Mouse (Mus musculus): ENCODE data around the gene Ak8. TPM values are rescaled to one million over a fixed set of nuclear protein-coding genes. Genes with fewer than 3 reads are reported as not detected.

The Ak8 gene
- polyA plus RNA-seq, 1 experiment from 2014 or later, result 0.52 TPM

GRCm38 (mm10) chr2:28770697-28771096 lies 70.7 kb downstream of the Ak8 start:
- no peak overlapping the region for H3K4me2 ChIP-seq (ENCODE audit: low read depth, low read length)

GRCm38 (mm10) chr2:28774073-28774472 lies 74.1 kb downstream of the Ak8 start:
- 48% methylated on average over 8 of the region's 8 CpGs for WGBS (ENCODE audit: insufficient replicate concordance)
- Histone ChIP-seq H3K27ac (ENCODE audit: low read length) (no peak overlapping the region), H3K36me3 (ENCODE audit: control insufficient read depth, insufficient read depth) (no peaks in the 10 kb centered on the region), H3K4me1 (ENCODE audit: control insufficient read depth, low read depth, low read length) (no peaks in the 10 kb centered on the region), H3K9me3 (replicated peaks; ENCODE audit: control insufficient read depth, low read length) (no peaks in the 10 kb centered on the region), H3K4me3 (ENCODE audit: low read depth, low read length) (no peak overlapping the region), H3K4me2 (ENCODE audit: low read depth, low read length) (no peak overlapping the region), H3K27me3 (ENCODE audit: control insufficient read depth, insufficient read depth, low read depth, low read length) (peaks cover 6% of the 10 kb centered on the region), H3K9ac (ENCODE audit: low read depth, low read length) (no peak overlapping the region)
- no peak for ATAC-seq (ENCODE audit: low read depth)

More at GRCm38 (mm10) chr2:28770697-28771096, 70.7 kb downstream of the Ak8 start:
- peaks cover 6% of the 10 kb centered on the region for H3K27me3 ChIP-seq (ENCODE audit: control insufficient read depth, insufficient read depth, low read depth, low read length)
- ATAC-seq (ENCODE audit: low read depth), result no peak
- no peak overlapping the region; the same call in 1 of the 2 replicates for H3K27ac ChIP-seq (ENCODE audit: low read length)
- 19% methylated on average over 5 of the region's 5 CpGs for WGBS (ENCODE audit: insufficient replicate concordance)
- H3K9ac ChIP-seq (ENCODE audit: low read depth, low read length), result no peak overlapping the region
- H3K9me3 ChIP-seq (replicated peaks; ENCODE audit: control insufficient read depth, low read length), result no peaks in the 10 kb centered on the region
- H3K4me3 ChIP-seq (ENCODE audit: low read depth, low read length), result no peak overlapping the region
- H3K4me1 ChIP-seq (ENCODE audit: control insufficient read depth, low read depth, low read length), result no peaks in the 10 kb centered on the region
- no peaks in the 10 kb centered on the region for H3K36me3 ChIP-seq (ENCODE audit: control insufficient read depth, insufficient read depth)

- no peak overlapping the region for H3K27ac ChIP-seq (ENCODE audit: low read length)
- H3K4me1 ChIP-seq (ENCODE audit: control insufficient read depth, low read depth, low read length), result no peaks in the 10 kb centered on the region
- H3K36me3 ChIP-seq (ENCODE audit: control insufficient read depth, insufficient read depth), result no peaks in the 10 kb centered on the region
- H3K9me3 ChIP-seq (replicated peaks; ENCODE audit: control insufficient read depth, low read length), result no peaks in the 10 kb centered on the region
- ATAC-seq (ENCODE audit: low read depth), result no peak
- no peak overlapping the region for H3K9ac ChIP-seq (ENCODE audit: low read depth, low read length)
- H3K27me3 ChIP-seq (ENCODE audit: control insufficient read depth, insufficient read depth, low read depth, low read length), result no peaks in the 10 kb centered on the region
- H3K4me3 ChIP-seq (ENCODE audit: low read depth, low read length), result no peak overlapping the region
- H3K4me2 ChIP-seq (ENCODE audit: low read depth, low read length), result no peak overlapping the region
- 22% methylated on average over 2 of the region's 2 CpGs for WGBS (ENCODE audit: insufficient replicate concordance)
Observed at GRCm38 (mm10) chr2:28776728-28777127, 76.8 kb downstream of the Ak8 start.

- Histone ChIP-seq H3K4me1 (ENCODE audit: control insufficient read depth, low read depth, low read length) (no peaks in the 10 kb centered on the region), H3K27me3 (ENCODE audit: control insufficient read depth, insufficient read depth, low read depth, low read length) (no peaks in the 10 kb centered on the region), H3K9me3 (replicated peaks; ENCODE audit: control insufficient read depth, low read length) (no peaks in the 10 kb centered on the region), H3K27ac (ENCODE audit: low read length) (no peak overlapping the region), H3K36me3 (ENCODE audit: control insufficient read depth, insufficient read depth) (no peaks in the 10 kb centered on the region), H3K4me3 (ENCODE audit: low read depth, low read length) (no peak overlapping the region), H3K9ac (ENCODE audit: low read depth, low read length) (no peak overlapping the region), H3K4me2 (ENCODE audit: low read depth, low read length) (no peak overlapping the region)
- ATAC-seq (ENCODE audit: low read depth), result no peak
- 68% methylated on average over 16 of the region's 16 CpGs for WGBS (ENCODE audit: insufficient replicate concordance)
Observed at GRCm38 (mm10) chr2:28780001-28780782, 80.2 kb downstream of the Ak8 start.

- H3K36me3 ChIP-seq (ENCODE audit: control insufficient read depth, insufficient read depth), result no peaks in the 10 kb centered on the region
- H3K27me3 ChIP-seq (ENCODE audit: control insufficient read depth, insufficient read depth, low read depth, low read length), result no peaks in the 10 kb centered on the region
- H3K9me3 ChIP-seq (replicated peaks; ENCODE audit: control insufficient read depth, low read length), result no peaks in the 10 kb centered on the region
- H3K27ac ChIP-seq (ENCODE audit: low read length), result no peak overlapping the region
- H3K4me1 ChIP-seq (ENCODE audit: control insufficient read depth, low read depth, low read length), result no peaks in the 10 kb centered on the region
- H3K4me2 ChIP-seq (ENCODE audit: low read depth, low read length), result no peak overlapping the region
- WGBS (ENCODE audit: insufficient replicate concordance), result 76% methylated on average over 4 of the region's 4 CpGs
- H3K4me3 ChIP-seq (ENCODE audit: low read depth, low read length), result no peak overlapping the region
- H3K9ac ChIP-seq (ENCODE audit: low read depth, low read length), result no peak overlapping the region
- ATAC-seq (ENCODE audit: low read depth), result no peak
Observed at GRCm38 (mm10) chr2:28781310-28781709, 81.3 kb downstream of the Ak8 start.

- no peak overlapping the region for H3K4me2 ChIP-seq (ENCODE audit: low read depth, low read length)
Observed at GRCm38 (mm10) chr2:28786355-28787066, 86.5 kb downstream of the Ak8 start.

GRCm38 (mm10) chr2:28787067-28787619 lies 87.2 kb downstream of the Ak8 start:
- no peaks in the 10 kb centered on the region for H3K4me1 ChIP-seq (ENCODE audit: control insufficient read depth, low read depth, low read length)
- no peak for ATAC-seq (ENCODE audit: low read depth)
- 70% methylated on average over 6 of the region's 6 CpGs for WGBS (ENCODE audit: insufficient replicate concordance)
- no peaks in the 10 kb centered on the region for H3K9me3 ChIP-seq (replicated peaks; ENCODE audit: control insufficient read depth, low read length)
- H3K27me3 ChIP-seq (ENCODE audit: control insufficient read depth, insufficient read depth, low read depth, low read length), result no peaks in the 10 kb centered on the region
- no peak overlapping the region for H3K4me2 ChIP-seq (ENCODE audit: low read depth, low read length)
- H3K27ac ChIP-seq (ENCODE audit: low read length), result no peak overlapping the region
- H3K4me3 ChIP-seq (ENCODE audit: low read depth, low read length), result no peak overlapping the region
- H3K36me3 ChIP-seq (ENCODE audit: control insufficient read depth, insufficient read depth), result no peaks in the 10 kb centered on the region
- no peak overlapping the region for H3K9ac ChIP-seq (ENCODE audit: low read depth, low read length)

More at GRCm38 (mm10) chr2:28786355-28787066, 86.5 kb downstream of the Ak8 start:
- H3K36me3 ChIP-seq (ENCODE audit: control insufficient read depth, insufficient read depth), result no peaks in the 10 kb centered on the region
- no peak overlapping the region for H3K27ac ChIP-seq (ENCODE audit: low read length)
- H3K9ac ChIP-seq (ENCODE audit: low read depth, low read length), result no peak overlapping the region
- no peak overlapping the region for H3K4me3 ChIP-seq (ENCODE audit: low read depth, low read length)
- H3K27me3 ChIP-seq (ENCODE audit: control insufficient read depth, insufficient read depth, low read depth, low read length), result no peaks in the 10 kb centered on the region
- ATAC-seq (ENCODE audit: low read depth), result no peak
- WGBS (ENCODE audit: insufficient replicate concordance), result 59% methylated on average over 16 of the region's 16 CpGs
- H3K9me3 ChIP-seq (replicated peaks; ENCODE audit: control insufficient read depth, low read length), result no peaks in the 10 kb centered on the region
- no peaks in the 10 kb centered on the region for H3K4me1 ChIP-seq (ENCODE audit: control insufficient read depth, low read depth, low read length)

- H3K4me3 ChIP-seq (ENCODE audit: low read depth, low read length), result no peak overlapping the region
- WGBS (ENCODE audit: insufficient replicate concordance), result 17% methylated on average over 5 of the region's 6 CpGs
- H3K4me2 ChIP-seq (ENCODE audit: low read depth, low read length), result no peak overlapping the region
- no peaks in the 10 kb centered on the region for H3K4me1 ChIP-seq (ENCODE audit: control insufficient read depth, low read depth, low read length)
- no peaks in the 10 kb centered on the region for H3K36me3 ChIP-seq (ENCODE audit: control insufficient read depth, insufficient read depth)
- no peaks in the 10 kb centered on the region for H3K9me3 ChIP-seq (replicated peaks; ENCODE audit: control insufficient read depth, low read length)
- ATAC-seq (ENCODE audit: low read depth), result no peak
- no peak overlapping the region for H3K27ac ChIP-seq (ENCODE audit: low read length)
- H3K27me3 ChIP-seq (ENCODE audit: control insufficient read depth, insufficient read depth, low read depth, low read length), result no peaks in the 10 kb centered on the region
- no peak overlapping the region for H3K9ac ChIP-seq (ENCODE audit: low read depth, low read length)
Observed at GRCm38 (mm10) chr2:28792931-28793610, 93.1 kb downstream of the Ak8 start.

Measured in liver, embryonic 16.5 days (tissue).